Mouse (Mus musculus): ENCODE results near the gene Capns1. TPM values are rescaled to one million over a fixed set of nuclear protein-coding genes. Genes with fewer than 3 reads are reported as not detected.

Capns1 gene
- polyA plus RNA-seq, 1 experiment from 2014 or later: 81.9 TPM

- H3K4me1 ChIP-seq (replicated peaks; ENCODE audit: control insufficient read depth, insufficient read depth, low read length): no peaks in the 10 kb centered on the region
- H3K27me3 ChIP-seq (replicated peaks; ENCODE audit: control insufficient read depth, insufficient read depth, low read length): no peaks in the 10 kb centered on the region
- DNase-seq (ENCODE audit: low spot score) (no peak), ATAC-seq (replicated peaks; ENCODE audit: low FRiP score, low TSS enrichment, low read depth) (no peak)
- H3K4me2 ChIP-seq (ENCODE audit: low read length): no peak overlapping the region
- WGBS: 97% methylated on average over 1 of the region's 1 CpGs
- H3K36me3 ChIP-seq (ENCODE audit: control insufficient read depth, insufficient read depth, low read length): peaks cover 36% of the 10 kb centered on the region
- no peak overlapping the region for H3K4me3 ChIP-seq (ENCODE audit: low read depth, low read length)
- H3K9ac ChIP-seq (ENCODE audit: low read length): no peak overlapping the region
- H3K9me3 ChIP-seq (ENCODE audit: control insufficient read depth, low read length): peaks cover 81% of the 10 kb centered on the region
- H3K27ac ChIP-seq (ENCODE audit: low read depth): no peak overlapping the region
Measured at GRCm38 (mm10) chr7:30154040-30154439, 44.6 kb downstream of the Capns1 start.

- H3K4me2 ChIP-seq (ENCODE audit: low read length): no peak overlapping the region
- no peak overlapping the region for H3K9ac ChIP-seq (ENCODE audit: low read length)
- 0 out of 2 replicates have a peak, but pooled peaks cover 4% of the 10 kb centered on the region for H3K36me3 ChIP-seq (ENCODE audit: control insufficient read depth, insufficient read depth, low read length)
- peaks cover 7% of the 10 kb centered on the region; the same call in 1 of the 2 replicates for H3K4me1 ChIP-seq (replicated peaks; ENCODE audit: control insufficient read depth, insufficient read depth, low read length)
- no peak for ATAC-seq (replicated peaks; ENCODE audit: low FRiP score, low TSS enrichment, low read depth)
- no peak overlapping the region for H3K4me3 ChIP-seq (ENCODE audit: low read depth, low read length)
- no peak overlapping the region for H3K27ac ChIP-seq (ENCODE audit: low read depth)
- H3K27me3 ChIP-seq (replicated peaks; ENCODE audit: control insufficient read depth, insufficient read depth, low read length): no peaks in the 10 kb centered on the region
- H3K9me3 ChIP-seq (ENCODE audit: control insufficient read depth, low read length): peaks cover 48% of the 10 kb centered on the region
- 95% methylated on average over 5 of the region's 5 CpGs for WGBS
- DNase-seq (ENCODE audit: low spot score): no peak
Measured at GRCm38 (mm10) chr7:30147011-30147410, 51.6 kb downstream of the Capns1 start.

- 2% methylated on average over 35 of the region's 35 CpGs for WGBS
Measured at GRCm38 (mm10) chr7:30143555-30144209, 54.9 kb downstream of the Capns1 start.

GRCm38 (mm10) chr7:30143170-30143554 is 55.4 kb downstream of the Capns1 start:
- peak overlapping the region; percentile 60 for H3K9ac ChIP-seq (ENCODE audit: low read length)
- ATAC-seq (replicated peaks; ENCODE audit: low FRiP score, low TSS enrichment, low read depth): peak; percentile 37
- no peaks in the 10 kb centered on the region for H3K27me3 ChIP-seq (replicated peaks; ENCODE audit: control insufficient read depth, insufficient read depth, low read length)
- H3K9me3 ChIP-seq (ENCODE audit: control insufficient read depth, low read length): peaks cover 17% of the 10 kb centered on the region
- peak overlapping the region; percentile 63 for H3K4me2 ChIP-seq (ENCODE audit: low read length)
- H3K36me3 ChIP-seq (ENCODE audit: control insufficient read depth, insufficient read depth, low read length): peaks cover 6% of the 10 kb centered on the region; the same call in 1 of the 2 replicates
- 12% methylated on average over 8 of the region's 8 CpGs for WGBS
- peak overlapping the region; percentile 78; the same call in 1 of the 2 replicates for H3K27ac ChIP-seq (ENCODE audit: low read depth)
- peaks cover 7% of the 10 kb centered on the region; the same call in 1 of the 2 replicates for H3K4me1 ChIP-seq (replicated peaks; ENCODE audit: control insufficient read depth, insufficient read depth, low read length)
- peak overlapping the region; percentile 47 for H3K4me3 ChIP-seq (ENCODE audit: low read depth, low read length)
- no peak for DNase-seq (ENCODE audit: low spot score)

More at GRCm38 (mm10) chr7:30143555-30144209, 54.9 kb downstream of the Capns1 start:
- DNase-seq (ENCODE audit: low spot score) (peak; percentile 89), ATAC-seq (replicated peaks; ENCODE audit: low FRiP score, low TSS enrichment, low read depth) (peak; percentile 93)
- H3K9me3 ChIP-seq (ENCODE audit: control insufficient read depth, low read length): peaks cover 22% of the 10 kb centered on the region
- peaks cover 7% of the 10 kb centered on the region; the same call in 1 of the 2 replicates for H3K4me1 ChIP-seq (replicated peaks; ENCODE audit: control insufficient read depth, insufficient read depth, low read length)
- H3K36me3 ChIP-seq (ENCODE audit: control insufficient read depth, insufficient read depth, low read length): peaks cover 6% of the 10 kb centered on the region; the same call in 1 of the 2 replicates
- H3K27ac ChIP-seq (ENCODE audit: low read depth): peak overlapping the region; percentile 78
- H3K4me2 ChIP-seq (ENCODE audit: low read length): peak overlapping the region; percentile 63
- H3K27me3 ChIP-seq (replicated peaks; ENCODE audit: control insufficient read depth, insufficient read depth, low read length): no peaks in the 10 kb centered on the region
- peak overlapping the region; percentile 60 for H3K9ac ChIP-seq (ENCODE audit: low read length)
- peak overlapping the region; percentile 47 for H3K4me3 ChIP-seq (ENCODE audit: low read depth, low read length)

Other genes with a start within 250 kb of the Capns1 start
- 12.8 and 14.7 TPM in 2 replicates for gene Zfp74, start 244.7 kb downstream of the Capns1 start, polyA plus RNA-seq (2014; fragmentation: Nextera tagmentation; extraction: Ambion mirVana)
- 19.5 and 22.6 TPM in 2 replicates for gene Zfp568, start 214.9 kb downstream of the Capns1 start, polyA plus RNA-seq (2014; fragmentation: Nextera tagmentation; extraction: Ambion mirVana)
- gene Zfp14, start 147.4 kb downstream of the Capns1 start, polyA plus RNA-seq (2014; fragmentation: Nextera tagmentation; extraction: Ambion mirVana): 3.5 and 4.4 TPM in 2 replicates
- 4.9 and 5.4 TPM in 2 replicates for gene Zfp82, start 125.9 kb downstream of the Capns1 start, polyA plus RNA-seq (2014; fragmentation: Nextera tagmentation; extraction: Ambion mirVana)
- 0.87 and 1.5 TPM in 2 replicates for gene Gm26920, start 108.4 kb downstream of the Capns1 start, polyA plus RNA-seq (2014; fragmentation: Nextera tagmentation; extraction: Ambion mirVana)
- 8.3 and 11.2 TPM in 2 replicates for gene Zfp566, start 108.3 kb downstream of the Capns1 start, polyA plus RNA-seq (2014; fragmentation: Nextera tagmentation; extraction: Ambion mirVana)
- 91.8 and 115 TPM in 2 replicates for gene Zfp260, start 104.0 kb downstream of the Capns1 start, polyA plus RNA-seq (2014; fragmentation: Nextera tagmentation; extraction: Ambion mirVana)
- 4.2 and 5.8 TPM in 2 replicates for gene Zfp382, start 76.9 kb downstream of the Capns1 start, polyA plus RNA-seq (2014; fragmentation: Nextera tagmentation; extraction: Ambion mirVana)
- gene Zfp146, start 29.1 kb downstream of the Capns1 start, polyA plus RNA-seq (2014; fragmentation: Nextera tagmentation; extraction: Ambion mirVana): 16.0 and 16.3 TPM in 2 replicates
- 5.8 and 11.3 TPM in 2 replicates for gene Cox7a1, start 14.7 kb downstream of the Capns1 start, polyA plus RNA-seq (2014; fragmentation: Nextera tagmentation; extraction: Ambion mirVana)
- gene Polr2i, start 33.1 kb upstream of the Capns1 start, polyA plus RNA-seq (2014; fragmentation: Nextera tagmentation; extraction: Ambion mirVana): 159 and 161 TPM in 2 replicates
- gene Tbcb, start 33.5 kb upstream of the Capns1 start, polyA plus RNA-seq (2014; fragmentation: Nextera tagmentation; extraction: Ambion mirVana): 147 and 157 TPM in 2 replicates
- gene Ovol3, start 36.9 kb upstream of the Capns1 start, polyA plus RNA-seq (2014; fragmentation: Nextera tagmentation; extraction: Ambion mirVana): not detected in 2 replicates
- 0.24 and 0.26 TPM in 2 replicates for gene Thap8, start 81.3 kb upstream of the Capns1 start, polyA plus RNA-seq (2014; fragmentation: Nextera tagmentation; extraction: Ambion mirVana)
- gene Wdr62, start 81.6 kb upstream of the Capns1 start, polyA plus RNA-seq (2014; fragmentation: Nextera tagmentation; extraction: Ambion mirVana): 8.5 and 10.5 TPM in 2 replicates
- 41.4 and 46.1 TPM in 2 replicates for gene Clip3, start 92.9 kb upstream of the Capns1 start, polyA plus RNA-seq (2014; fragmentation: Nextera tagmentation; extraction: Ambion mirVana)
- 70.7 and 79.3 TPM in 2 replicates for gene Alkbh6, start 109.9 kb upstream of the Capns1 start, polyA plus RNA-seq (2014; fragmentation: Nextera tagmentation; extraction: Ambion mirVana)
- gene Syne4, start 116.0 kb upstream of the Capns1 start, polyA plus RNA-seq (2014; fragmentation: Nextera tagmentation; extraction: Ambion mirVana): 52.2 and 60.5 TPM in 2 replicates
- gene E130208F15Rik, start 122.9 kb upstream of the Capns1 start, polyA plus RNA-seq (2014; fragmentation: Nextera tagmentation; extraction: Ambion mirVana): not detected in 2 replicates
- 16.3 and 17.2 TPM in 2 replicates for gene Sdhaf1, start 125.1 kb upstream of the Capns1 start, polyA plus RNA-seq (2014; fragmentation: Nextera tagmentation; extraction: Ambion mirVana)
- gene Lrfn3, start 164.0 kb upstream of the Capns1 start, polyA plus RNA-seq (2014; fragmentation: Nextera tagmentation; extraction: Ambion mirVana): 4.4 and 4.5 TPM in 2 replicates
- gene Tyrobp, start 214.9 kb upstream of the Capns1 start, polyA plus RNA-seq (2014; fragmentation: Nextera tagmentation; extraction: Ambion mirVana): 53.7 and 54.7 TPM in 2 replicates
- 1.6 and 2.1 TPM in 2 replicates for gene Hcst, start 221.0 kb upstream of the Capns1 start, polyA plus RNA-seq (2014; fragmentation: Nextera tagmentation; extraction: Ambion mirVana)
- gene Nfkbid, start 222.9 kb upstream of the Capns1 start, polyA plus RNA-seq (2014; fragmentation: Nextera tagmentation; extraction: Ambion mirVana): 2.3 and 3.2 TPM in 2 replicates
- 37.9 and 43.0 TPM in 2 replicates for gene Aplp1, start 246.7 kb upstream of the Capns1 start, polyA plus RNA-seq (2014; fragmentation: Nextera tagmentation; extraction: Ambion mirVana)

All from intestine, embryonic 14.5 days (tissue).